Comparison of ENCODE assay signal across 7 mouse cellular contexts in genomic region chr9:37147359-37147685, GRCm38 (mm10). TPM values are rescaled to one million over a fixed set of nuclear protein-coding genes. Genes with fewer than 3 reads are reported as not detected.
A peak's percentile ranks its signal among the peaks of the same experiment; 100 is the strongest.
DNase-seq lines count a peak whose midpoint lies in the region; ATAC-seq and TF ChIP-seq lines count a peak whose summit lies in the region.

Gene Pknox2 (minus strand): TSS chr9:37147407.

- H3K27me3 ChIP-seq in hindbrain, embryonic 16.5 days (replicated peaks; ENCODE audit: control insufficient read depth, insufficient read depth, low read length), result no peaks in the 10 kb centered on the region

- H3K4me1 ChIP-seq in hindbrain, embryonic 16.5 days (ENCODE audit: control insufficient read depth, insufficient read depth, low read depth, low read length), result peaks cover 22% of the 10 kb centered on the region

- peak; percentile 49 to 63 for DNase-seq in adrenal gland, adult 18-20 months (ENCODE audit: low spot score in 2 of 2)
- DNase-seq in cerebellum, postnatal 25 days, result peak; percentile 89 to 94
- peak; percentile 58 to 78 for DNase-seq in gastrocnemius, adult 8-10 months (ENCODE audit: low spot score in 2 of 2)
- DNase-seq in left cerebral cortex, adult 2 months (ENCODE audit: extremely low spot score in 1 of 2, low spot score in 2 of 2), result peak; percentile 85 to 87
- peak; percentile 85 to 87 for DNase-seq in lung, postnatal 4 days
- peak; percentile 85 for DNase-seq in right cerebral cortex, postnatal 25 days

- peak within 1 kb of the TSS; percentile 100 for H3K27ac ChIP-seq in hindbrain, embryonic 16.5 days (ENCODE audit: low read depth, low read length)
- H3K27ac ChIP-seq in left cerebral cortex, adult 2 months, result peak within 1 kb of the TSS; percentile 93

- peak; percentile 63 for TF ChIP-seq CTCF in left cerebral cortex, adult 2 months (IDR thresholded peaks at IDR 0.05)

- ATAC-seq in hindbrain, embryonic 16.5 days, result peak; percentile 90

- H3K4me3 ChIP-seq in hindbrain, embryonic 16.5 days (ENCODE audit: low read length), result peak within 1 kb of the TSS; percentile 85
- H3K4me3 ChIP-seq in left cerebral cortex, adult 2 months, result peak within 1 kb of the TSS; percentile 92

- no peaks in the 10 kb centered on the region for H3K9me3 ChIP-seq in hindbrain, embryonic 16.5 days (ENCODE audit: control insufficient read depth, low read length)

- peak within 1 kb of the TSS; percentile 94 for H3K9ac ChIP-seq in hindbrain, embryonic 16.5 days (ENCODE audit: low read depth, low read length)

- WGBS in hindbrain, embryonic 16.5 days, result 2% methylated on average over 10 of the region's 13 CpGs

- intact Hi-C loops in left cerebral cortex, adult 2 months (cut with DNase I), result loop anchor here (2.0 to 5.0 kb wide), 4 partner anchors 65 to 250 kb away; no protein-coding TSS in a partner anchor

- peak within 1 kb of the TSS; percentile 97 for H3K4me2 ChIP-seq in hindbrain, embryonic 16.5 days (ENCODE audit: low read length)

- no peaks in the 10 kb centered on the region for H3K36me3 ChIP-seq in hindbrain, embryonic 16.5 days (ENCODE audit: control insufficient read depth, insufficient read depth, low read length)

RNA-seq across cellular contexts. Expression of gene Pknox2, which starts in this region (rescaled TPM):
- 1 to 10 TPM; 2.0 to 3.5 TPM for total RNA-seq in adrenal gland, adult 18-20 months (2021)
- total RNA-seq in gastrocnemius, adult 8-10 months (2022), result 10 to 100 TPM; 31.7 to 55.3 (median 36.5) TPM
- 32.2 and 38.8 TPM in 2 replicates for polyA plus RNA-seq in hindbrain, embryonic 16.5 days (2015; fragmentation: Nextera tagmentation; extraction: Ambion mirVana)
- total RNA-seq in left cerebral cortex, adult 2 months (2021), result 10 to 100 TPM; 79.1 to 84.5 TPM

Comparison
In these comparisons a context has a peak if more than half of its experiments do, and no peak if none do; other contexts are left out.
1. Peak in every context shown above with its lines: DNase-seq, ATAC-seq, H3K4me3 ChIP-seq and H3K27ac ChIP-seq.
2. RNA of gene Pknox2 (total RNA-seq): 79.1 to 84.5 TPM in left cerebral cortex, adult 2 months and 31.7 to 55.3 TPM in gastrocnemius, adult 8-10 months; 2.0 to 3.5 TPM in adrenal gland, adult 18-20 months; every median in the first group is over 4 times any median in the second.